Mouse (Mus musculus) left cerebral cortex, adult 9 months (tissue): ENCODE results near the gene Lsm12.
"Not testable (repeated sequence)": the region's sequence is repeated elsewhere in the genome, so short reads cannot be mapped to it uniquely, and the experiment has no call there.

Source experiments
- DNase-seq, 2 experiments: peaks; one replicate each; pipeline ENCODE4 v3.0.0; 2022; ENCODE audit warnings: low spot score in 2 of 2

The Lsm12 gene

DNA sequence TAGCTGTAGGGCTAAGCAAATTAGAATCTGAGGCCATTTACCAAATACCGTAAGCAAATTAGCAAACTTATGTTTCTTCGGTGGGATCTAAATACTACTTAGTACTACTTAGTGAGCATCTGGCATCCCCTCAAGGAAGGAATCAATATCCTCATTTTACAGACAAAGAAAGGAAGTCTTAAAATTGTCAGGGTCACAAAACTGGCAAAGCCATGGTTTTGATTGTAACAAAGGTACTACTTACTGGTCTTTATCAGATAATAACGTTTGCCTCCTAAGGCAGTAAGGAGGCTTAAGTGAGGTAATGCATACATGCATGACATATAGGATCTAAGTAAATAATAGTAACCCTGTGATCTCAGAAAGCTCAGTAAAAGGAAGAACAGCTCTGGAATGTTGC, 581 bp upstream of the Lsm12 start:
- no peak for DNase-seq

DNA sequence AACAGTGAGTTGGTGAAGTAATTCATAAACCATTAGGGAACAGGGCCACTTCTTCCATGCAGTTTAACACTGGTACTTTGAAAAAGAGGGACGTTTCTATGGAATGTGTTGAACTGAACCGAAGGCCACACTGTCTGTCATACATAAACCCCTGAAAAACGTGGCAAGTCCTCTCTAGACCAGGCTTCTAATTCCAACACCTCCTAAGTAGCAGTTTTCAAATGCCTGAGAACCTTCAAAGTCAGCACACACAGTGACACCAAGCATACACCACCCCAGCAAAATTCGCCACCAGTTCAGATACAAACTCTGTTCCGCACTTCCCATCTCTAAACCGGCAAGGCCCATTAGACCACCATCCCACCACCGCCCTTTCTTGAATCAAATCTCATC, 847 bp downstream of the Lsm12 start:
- no peak for DNase-seq

DNA sequence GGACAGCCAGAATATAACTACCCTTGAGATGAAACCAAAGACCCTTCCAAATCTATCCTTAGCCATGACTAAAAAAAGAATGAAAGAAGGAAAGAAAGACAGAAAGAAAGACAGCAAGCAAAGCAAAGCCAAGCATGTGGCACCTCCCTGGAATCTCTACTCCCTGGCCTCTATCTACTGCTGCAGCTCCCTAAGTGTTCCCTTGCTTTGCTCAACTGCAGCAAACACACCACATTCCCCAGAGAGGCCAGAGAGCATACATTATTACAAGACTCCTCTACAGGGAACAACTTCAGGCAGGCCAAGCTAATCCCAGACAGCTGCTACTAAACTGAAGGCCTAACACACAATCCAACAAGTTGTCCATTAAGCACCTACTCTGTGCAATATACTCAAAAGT, 5.3 kb downstream of the Lsm12 start:
- no peak for DNase-seq

DNA sequence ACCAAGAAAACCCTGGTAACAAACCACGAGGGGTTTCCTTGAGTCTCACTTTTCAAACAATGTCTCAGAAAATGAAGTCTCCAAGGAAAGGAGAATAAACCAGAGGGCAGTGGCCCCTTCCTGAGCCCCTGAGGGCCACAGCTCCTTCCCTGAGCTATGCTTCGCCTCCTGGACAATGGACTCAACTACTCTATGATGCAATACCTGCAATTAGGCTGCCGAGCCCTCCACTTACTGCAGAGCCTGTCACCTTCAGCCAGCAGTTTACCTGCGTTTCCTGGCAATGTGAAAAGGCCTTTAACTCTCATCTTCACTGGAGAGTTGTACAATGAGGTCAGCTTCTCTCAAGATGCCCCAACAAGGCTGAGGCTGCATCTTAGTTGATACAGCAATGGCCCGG, 16.4 kb downstream of the Lsm12 start:
- DNase-seq: no peak

DNA sequence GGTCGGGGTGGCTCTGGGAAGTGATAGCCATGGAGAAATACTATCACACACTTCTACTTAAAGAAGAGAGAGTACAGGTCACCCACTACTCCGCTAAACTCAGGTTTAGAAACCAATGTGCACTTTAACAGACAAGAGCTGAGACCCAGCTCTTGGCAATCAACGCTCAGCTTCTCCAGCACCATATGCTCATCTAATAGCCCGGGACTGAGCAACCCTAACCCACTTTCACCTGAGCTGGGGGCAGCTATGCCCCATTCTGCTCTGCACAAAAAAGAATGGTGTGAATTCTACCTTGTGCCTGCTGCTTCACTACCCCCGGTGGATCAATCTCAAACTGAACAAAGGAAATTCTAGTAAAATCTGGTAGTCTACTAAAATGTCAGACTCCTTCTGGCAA, 17.6 kb downstream of the Lsm12 start:
- DNase-seq: no peak

DNA sequence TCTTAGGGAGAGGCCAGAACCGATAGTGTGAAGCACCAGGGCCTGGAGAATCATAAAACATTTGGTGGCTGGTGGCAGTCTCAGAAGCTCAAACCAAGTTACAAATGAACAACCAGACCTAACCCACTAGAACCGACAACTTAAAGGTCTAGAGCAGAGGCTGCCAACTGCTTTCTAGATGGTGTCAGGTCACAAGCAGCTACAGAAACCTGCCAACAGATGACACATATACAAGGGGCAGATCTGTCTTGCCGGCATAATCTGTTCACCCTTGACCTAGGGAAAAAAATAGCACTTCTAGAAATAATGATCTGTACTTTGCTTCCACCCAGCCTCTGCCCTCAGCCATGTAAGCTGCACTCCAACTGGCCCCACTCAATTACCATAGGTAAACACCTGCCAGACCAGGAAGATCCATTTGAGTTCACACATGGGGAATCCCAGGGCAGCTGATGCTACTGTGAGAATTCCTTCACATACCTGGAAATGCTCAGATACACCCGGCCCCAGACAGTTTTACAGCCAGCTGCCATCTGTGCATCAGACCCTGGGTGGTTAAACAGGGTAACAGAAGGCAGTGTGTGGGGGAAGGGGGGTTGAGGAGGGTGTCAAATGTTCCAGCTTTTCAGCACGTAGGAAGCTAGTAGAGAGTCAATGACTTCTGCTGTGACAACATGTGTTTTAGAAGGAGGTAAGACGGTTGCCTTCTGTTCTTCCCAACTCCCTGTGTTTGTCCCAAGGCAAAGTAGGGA, 18.9 kb downstream of the Lsm12 start:
- DNase-seq: peak in 1 of 2 experiments; percentile 46

DNA sequence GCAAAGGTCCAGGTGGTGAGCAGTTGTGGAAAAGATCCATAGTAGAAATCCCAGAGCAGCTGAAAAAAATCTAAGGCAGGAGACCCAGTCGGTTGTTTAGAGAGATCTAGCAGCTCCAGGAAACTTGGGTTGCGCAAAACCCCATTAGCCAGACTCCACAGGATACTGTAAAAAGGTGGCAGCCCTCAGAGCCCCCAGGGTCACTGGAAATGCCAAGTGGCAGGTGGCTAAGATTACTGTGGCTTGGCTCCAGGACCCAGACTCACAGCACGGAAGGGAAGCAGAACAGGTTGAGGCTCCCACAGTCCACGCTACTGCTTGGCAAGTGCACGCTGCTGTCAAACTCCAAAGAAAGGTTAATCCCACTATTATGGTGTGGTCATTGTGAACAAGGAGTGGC, 25.3 kb downstream of the Lsm12 start:
- DNase-seq: no peak

DNA sequence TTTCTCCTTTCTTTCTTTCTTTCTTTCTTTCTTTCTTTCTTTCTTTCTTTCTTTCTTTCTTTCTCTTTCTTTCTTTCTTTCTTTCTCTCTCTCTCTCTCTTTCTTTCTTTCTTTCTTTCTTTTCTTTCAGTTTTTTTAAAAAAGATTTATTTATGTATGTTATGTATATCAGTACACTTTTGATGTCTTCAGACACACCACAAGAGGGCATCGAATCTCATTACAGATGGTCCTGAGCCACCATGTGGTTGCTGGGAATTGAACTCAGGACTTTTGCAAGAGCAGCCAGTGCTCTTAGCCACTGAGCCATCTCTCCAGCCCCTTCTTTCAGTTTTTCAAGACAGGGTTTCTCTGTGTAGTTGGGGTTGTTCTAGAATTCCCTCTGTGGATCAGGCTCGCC, 27.1 kb downstream of the Lsm12 start:
- not testable (repeated sequence) for DNase-seq

DNA sequence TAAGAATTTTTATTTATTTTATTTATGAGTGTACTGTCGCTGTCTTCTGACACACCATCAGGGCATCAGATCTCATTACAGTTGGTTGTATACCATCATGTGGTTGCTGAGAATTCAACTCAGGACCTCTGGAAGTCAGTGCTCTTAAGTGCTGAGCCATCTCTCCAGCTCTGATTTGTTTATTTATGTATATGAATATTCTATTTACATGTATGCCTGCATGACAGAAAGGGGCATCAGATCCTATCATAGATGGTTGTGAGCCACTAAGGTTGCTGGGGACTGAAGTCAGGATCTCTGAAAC, 28.4 kb downstream of the Lsm12 start:
- DNase-seq: no peak

DNA sequence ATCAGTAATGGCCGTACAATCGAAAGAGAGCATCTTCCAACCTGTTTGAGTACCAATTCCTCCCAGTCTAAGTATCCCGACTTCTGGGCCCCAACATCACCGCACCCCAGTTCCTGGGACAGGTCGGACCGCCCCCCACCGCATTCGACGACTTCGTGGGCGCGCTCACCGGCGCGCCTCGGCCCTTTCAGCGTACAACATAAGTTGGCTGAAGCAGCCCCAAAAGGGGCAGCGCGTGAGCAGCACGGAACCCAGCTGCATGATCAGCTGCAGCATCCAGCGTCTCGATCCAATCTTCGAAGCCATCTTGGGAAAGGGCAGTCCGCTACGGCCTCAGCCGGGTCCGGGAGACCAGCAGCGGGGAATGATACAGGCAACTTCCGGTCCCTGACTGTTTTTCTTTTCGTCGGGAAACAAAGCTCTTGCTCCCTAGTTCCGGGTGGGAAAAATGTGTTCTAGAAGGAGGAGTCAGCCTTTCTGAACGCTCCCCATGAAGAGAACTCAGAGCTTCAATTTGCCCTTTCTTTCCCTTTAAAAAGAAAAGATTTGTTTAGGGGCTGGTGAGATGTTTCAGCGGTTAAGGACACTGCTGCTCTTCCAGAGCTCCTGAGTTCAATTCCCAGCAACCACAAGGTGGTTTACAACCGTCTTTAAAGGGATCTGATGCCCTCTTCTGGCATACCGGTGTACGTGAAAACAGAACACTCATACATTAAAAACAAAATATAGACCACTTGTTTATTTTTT, 28.9 kb downstream of the Lsm12 start, which contains the start of gene Tmem101:
Tmem101 (minus strand) TSS at position 366 of the 747 bp plus-strand sequence.
- peak; percentile 65 to 92 for DNase-seq

DNA sequence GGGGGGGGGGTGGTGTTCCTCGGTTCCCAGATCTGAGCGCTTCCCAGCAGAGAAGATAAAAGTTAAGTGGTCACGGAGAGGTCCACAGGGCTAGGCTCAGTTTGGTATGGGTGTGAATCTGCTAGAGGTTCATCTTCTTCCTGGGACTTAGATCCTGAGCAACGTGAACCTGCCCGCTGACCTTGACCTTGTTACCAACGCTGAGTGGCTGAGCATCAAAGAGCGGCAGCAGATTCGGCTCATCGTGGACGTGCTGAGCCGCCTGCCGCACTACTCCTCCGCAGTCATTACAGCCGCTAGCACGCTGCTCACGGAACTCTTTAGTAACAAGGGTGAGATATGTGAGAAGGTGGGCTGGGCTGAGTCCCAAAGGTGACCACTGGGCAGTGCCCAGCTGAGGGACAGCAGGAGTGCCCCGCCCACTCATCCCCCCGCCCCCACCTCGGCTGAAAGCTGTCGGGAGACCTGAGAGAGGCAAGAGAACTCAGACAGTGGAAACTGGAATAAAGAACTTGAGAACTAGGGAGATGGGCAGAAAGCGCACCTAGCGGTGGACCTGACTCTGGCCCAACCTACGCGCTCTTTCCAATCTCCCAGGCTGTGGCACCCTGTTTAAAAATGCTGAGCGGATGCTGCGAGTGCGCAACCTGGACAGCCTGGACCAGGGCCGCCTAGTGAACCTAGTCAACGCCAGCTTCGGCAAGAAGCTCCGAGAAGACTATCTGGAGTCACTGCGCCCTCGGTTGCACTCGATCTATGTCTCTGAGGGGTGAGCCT, 37.7 kb downstream of the Lsm12 start:
- no peak for DNase-seq

DNA sequence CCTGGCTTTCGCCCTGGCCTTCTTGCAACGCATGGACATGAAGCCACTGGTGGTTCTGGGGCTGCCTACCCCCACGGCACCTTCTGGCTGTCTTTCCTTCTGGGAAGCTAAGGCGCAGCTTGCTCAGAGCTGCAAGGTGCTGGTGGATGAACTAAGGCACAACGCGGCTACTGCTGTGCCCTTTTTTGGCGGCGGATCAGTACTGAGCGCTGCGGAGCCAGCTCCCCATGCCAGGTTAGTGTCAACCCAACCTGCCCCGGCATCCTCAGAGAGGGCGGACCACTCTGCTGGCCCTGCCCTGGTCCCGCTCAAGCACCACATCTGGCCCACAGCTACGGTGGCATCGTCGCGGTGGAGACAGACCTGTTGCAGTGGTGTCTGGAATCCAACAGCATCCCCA, 38.6 kb downstream of the Lsm12 start:
- DNase-seq: no peak

DNA sequence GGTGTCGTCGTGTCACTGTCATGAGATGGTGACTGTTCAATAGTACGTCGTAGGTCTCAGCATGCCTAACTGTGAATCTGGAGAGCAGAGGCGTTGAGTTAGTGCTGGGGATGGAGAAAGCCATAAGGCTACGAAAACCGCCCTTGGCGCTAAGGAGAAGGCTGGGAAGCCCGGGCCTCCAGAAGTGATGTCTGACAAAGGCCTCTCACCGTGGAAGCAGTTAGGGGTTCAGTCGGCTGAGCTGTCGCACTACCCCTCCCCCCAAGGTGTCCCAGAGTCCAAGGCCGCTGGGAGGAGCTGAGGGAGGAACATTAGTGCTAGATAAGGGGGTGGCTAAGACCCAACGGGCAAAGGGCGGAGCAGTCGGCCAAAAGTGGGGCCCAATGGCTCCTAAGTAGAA, 39.1 kb downstream of the Lsm12 start:
- no peak for DNase-seq

DNA sequence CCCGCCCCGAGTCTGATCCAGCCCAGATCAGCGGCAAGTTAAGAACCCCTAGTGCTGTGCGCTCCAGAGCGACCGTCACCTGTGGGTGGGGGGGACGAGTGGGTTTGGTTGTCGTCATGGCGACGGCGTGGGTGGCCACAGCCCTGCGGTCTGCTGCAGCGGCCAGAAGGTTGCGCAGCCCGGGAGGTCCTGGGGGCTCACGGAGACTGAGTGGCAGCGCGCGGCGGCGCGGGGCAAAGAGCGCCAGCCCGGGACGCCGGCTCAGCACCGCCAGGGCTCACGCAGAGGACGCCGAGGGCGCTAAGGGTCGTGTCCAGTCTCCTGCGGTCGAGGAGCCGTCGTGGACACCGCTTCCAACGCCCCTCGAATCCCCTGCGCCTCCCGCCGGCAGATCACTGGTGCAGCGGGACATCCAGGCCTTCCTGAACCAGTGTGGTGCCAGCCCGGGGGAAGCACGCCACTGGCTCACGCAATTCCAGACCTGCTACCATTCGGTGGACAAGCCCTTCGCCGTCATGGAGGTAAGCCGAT, 39.6 kb downstream of the Lsm12 start, which contains the start of gene Nags:
Nags (plus strand) TSS at position 43 of the 531 bp plus-strand sequence.
- DNase-seq: no peak

DNA sequence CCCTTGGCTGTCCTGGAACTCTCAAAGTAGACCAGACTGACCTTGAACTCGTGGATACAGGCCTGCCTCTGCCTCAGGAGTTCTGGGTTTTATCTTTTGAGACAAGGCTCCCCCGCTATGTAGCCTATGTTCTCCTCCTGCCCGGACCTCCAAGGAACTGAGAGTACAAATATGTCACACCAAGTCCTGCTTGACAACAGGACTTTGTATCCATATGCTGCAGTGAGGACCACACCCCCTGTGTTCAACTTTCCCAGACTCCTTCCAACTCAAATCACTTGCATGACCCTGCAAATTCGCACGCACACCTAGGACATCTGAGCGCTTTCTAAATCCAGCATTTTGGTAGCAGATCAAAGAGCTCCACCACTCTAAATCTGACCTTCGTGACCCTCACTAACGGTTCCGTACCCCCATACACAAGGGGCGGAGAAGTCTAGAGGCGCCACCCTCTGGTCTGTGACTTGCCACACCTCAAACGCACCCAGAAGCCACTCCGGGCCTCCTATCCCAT, 40.1 kb downstream of the Lsm12 start:
- DNase-seq: no peak

DNA sequence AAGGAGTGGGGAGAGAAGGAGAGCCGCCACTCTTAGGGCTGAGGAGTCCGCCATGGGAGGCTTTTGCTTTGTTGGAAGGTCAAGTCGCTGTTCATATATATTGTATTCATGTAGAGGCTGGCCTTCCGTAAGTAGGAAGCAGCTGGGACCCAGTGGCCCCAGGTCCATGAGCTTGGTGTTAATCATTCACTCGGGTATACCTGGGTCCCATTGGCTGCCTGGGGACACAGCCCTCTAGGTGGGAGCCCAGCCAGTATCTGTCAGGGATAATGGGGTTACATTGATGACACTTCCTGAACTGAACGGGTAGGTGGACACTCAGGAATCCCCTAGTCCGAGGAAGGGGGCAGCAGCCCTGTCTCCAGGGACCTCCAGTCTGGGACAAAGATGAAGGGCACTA, 42.7 kb downstream of the Lsm12 start:
- no peak for DNase-seq

DNA sequence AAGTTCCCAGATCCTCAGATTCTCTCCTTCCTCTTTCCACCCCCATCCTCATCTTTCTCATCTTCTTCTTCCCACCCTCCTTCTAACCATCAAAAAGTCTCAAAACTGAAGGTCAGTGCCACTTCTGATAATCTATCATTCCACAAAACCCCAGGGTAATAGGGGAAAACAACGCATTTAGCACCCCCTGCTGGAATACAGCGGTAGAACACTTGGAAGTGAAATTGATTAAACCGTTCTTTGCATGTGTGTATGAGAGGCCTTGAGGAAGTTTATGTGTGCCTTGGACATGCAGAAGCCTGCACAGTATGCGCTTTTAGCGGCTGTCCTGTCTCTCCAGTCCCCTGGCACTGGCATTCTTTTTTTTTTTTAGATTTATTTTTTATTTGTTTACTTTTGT, 44.6 kb downstream of the Lsm12 start:
- peak in 1 of 2 experiments; percentile 76 for DNase-seq

DNA sequence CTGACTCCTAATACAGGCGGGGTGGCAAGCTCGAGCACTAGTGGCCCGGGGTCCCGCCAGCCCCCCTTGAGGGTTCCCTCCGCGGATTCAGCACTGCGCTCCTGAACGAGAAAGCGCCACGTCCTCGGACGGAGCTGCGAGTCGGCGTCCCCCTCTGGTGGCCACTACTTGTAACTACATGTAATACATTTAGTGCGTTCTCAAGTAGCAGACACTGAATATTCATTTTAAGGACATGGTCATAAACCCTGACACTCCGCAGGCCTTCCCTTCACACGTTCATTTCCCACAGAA, 46.7 kb downstream of the Lsm12 start:
- DNase-seq: peak in 1 of 2 experiments; percentile 55

DNA sequence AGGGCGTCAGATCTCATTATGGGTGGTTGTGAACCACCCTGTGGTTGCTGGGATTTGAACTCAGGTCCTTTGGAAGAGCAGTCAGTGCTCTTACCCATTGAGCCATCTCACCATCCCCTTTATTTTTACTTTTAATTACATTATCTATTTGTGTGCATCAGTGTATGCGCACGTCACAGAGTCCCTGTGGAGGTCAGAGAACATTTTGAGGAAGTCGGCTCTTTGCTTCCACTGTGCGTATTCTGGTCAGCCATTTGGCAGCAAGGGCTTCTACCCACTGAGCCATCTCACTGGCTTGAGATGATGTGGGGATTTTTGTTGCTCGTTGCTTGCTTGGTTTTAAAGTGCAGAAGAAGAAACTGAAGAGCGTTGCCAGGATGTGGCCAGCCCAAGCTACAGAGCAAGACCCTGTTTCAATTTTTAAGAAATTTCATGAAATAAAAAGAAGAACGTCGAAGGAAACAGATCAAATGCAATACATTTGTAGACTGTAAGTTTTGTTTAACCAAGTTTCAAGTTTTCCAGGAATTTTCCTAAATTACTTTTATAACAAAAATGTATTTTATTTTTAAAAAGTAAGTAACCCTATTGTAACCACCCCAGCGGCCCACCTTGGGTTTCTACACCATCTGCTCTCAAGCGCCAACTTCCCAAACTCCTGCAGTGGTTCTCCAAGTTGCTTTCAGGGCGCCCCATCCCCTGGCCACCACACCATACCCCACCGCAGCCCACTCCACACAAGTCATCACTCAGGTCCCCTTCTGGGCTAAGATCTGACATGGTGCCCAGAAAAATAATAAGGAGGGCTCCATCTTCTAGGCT, 47.3 kb downstream of the Lsm12 start:
- no peak for DNase-seq

DNA sequence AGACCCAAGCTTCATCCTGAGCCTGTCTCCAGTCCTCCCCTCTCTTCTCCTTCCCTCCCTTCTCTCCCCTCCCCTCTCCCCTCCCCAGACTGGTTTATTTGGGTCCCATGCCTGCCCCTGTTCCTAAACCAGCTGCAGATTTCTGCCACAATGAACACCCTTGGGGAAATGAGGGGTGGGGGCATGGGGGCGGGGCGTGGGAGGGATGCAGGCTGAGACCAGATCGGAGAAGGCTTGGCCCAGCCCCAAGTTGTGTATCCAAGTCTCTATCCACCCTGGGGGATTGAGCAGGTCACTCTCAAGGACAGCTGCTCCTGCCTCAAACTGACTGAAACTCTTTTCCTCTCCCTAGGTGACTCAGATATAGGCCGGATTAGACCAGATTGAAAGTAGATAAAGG, 50.6 kb downstream of the Lsm12 start:
- no peak for DNase-seq

DNA sequence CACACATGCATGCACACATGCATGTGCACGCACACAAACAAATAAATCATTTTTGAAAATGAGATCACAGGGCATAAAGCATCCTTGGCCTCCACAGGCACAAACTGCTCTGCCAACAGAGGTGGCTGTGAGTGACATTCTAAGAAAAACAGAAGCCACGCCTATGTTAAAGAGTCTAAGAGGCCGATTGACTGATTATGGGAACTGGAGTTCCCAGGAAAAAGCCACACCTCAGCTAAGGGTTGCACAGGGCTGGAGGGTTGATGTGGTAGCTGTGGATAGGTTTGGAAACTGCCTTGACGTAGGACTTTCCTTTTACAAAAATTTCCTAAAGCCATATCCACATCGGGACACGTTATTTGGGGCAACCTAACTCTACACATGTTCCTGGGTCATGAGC, 67.7 kb downstream of the Lsm12 start:
- no peak for DNase-seq

DNA sequence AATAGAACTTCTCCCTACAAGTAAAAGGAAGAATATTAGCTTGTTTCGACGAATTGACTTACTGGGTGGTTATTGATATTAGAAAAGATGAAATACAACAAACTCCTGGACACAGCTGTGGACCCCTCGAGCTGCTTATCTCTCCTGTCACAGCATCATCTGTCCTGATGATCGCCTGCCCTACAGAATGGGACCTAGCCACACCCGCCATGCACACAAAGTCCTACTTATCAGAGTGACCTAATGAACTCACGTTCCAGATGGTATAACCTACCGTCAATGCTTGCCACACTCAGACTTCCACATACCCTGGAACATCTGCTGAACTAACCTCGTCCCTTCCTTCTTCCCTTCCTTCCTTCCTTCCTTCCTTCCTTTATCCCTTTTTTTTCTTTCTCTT, 68.9 kb downstream of the Lsm12 start:
- DNase-seq: no peak
